Mouse (Mus musculus): ENCODE results near the gene Gcnt2. TPM values are rescaled to one million over a fixed set of nuclear protein-coding genes. Genes with fewer than 3 reads are reported as not detected.

The Gcnt2 gene
- polyA plus RNA-seq (2014; fragmentation: Illumina TruSeq; extraction: RNeasy Lipid Tissue Mini Kit (QIAGEN cat#74804); ENCODE audit: insufficient read depth, low read depth, low replicate concordance), result 22.7 TPM

GRCm38 (mm10) chr13:40859652-40860399 is at the start of gene Gcnt2:
Gene Gcnt2, plus strand, starts transcription at chr13:40859754.

GRCm38 (mm10) chr13:41000926-41001639 is 141.5 kb downstream of the Gcnt2 start, which contains the start of gene Pak1ip1:
Gene Pak1ip1, plus strand, starts transcription at chr13:41001023.

Other genes with a start within 250 kb of the Gcnt2 start
- gene Tfap2a, start 121.4 kb upstream of the Gcnt2 start, polyA plus RNA-seq (2014; fragmentation: Illumina TruSeq; extraction: RNeasy Lipid Tissue Mini Kit (QIAGEN cat#74804); ENCODE audit: insufficient read depth, low read depth, low replicate concordance), result 0.14 TPM
- gene Pak1ip1, start 141.3 kb downstream of the Gcnt2 start, polyA plus RNA-seq (2014; fragmentation: Illumina TruSeq; extraction: RNeasy Lipid Tissue Mini Kit (QIAGEN cat#74804); ENCODE audit: insufficient read depth, low read depth, low replicate concordance), result 45.3 TPM
- 130 TPM for gene Tmem14c, start 156.5 kb downstream of the Gcnt2 start, polyA plus RNA-seq (2014; fragmentation: Illumina TruSeq; extraction: RNeasy Lipid Tissue Mini Kit (QIAGEN cat#74804); ENCODE audit: insufficient read depth, low read depth, low replicate concordance)
- 3.2 TPM for gene Mak, start 220.0 kb downstream of the Gcnt2 start, polyA plus RNA-seq (2014; fragmentation: Illumina TruSeq; extraction: RNeasy Lipid Tissue Mini Kit (QIAGEN cat#74804); ENCODE audit: insufficient read depth, low read depth, low replicate concordance)

Data from lung, adult 10 weeks (tissue).